In the genomic region with DNA sequence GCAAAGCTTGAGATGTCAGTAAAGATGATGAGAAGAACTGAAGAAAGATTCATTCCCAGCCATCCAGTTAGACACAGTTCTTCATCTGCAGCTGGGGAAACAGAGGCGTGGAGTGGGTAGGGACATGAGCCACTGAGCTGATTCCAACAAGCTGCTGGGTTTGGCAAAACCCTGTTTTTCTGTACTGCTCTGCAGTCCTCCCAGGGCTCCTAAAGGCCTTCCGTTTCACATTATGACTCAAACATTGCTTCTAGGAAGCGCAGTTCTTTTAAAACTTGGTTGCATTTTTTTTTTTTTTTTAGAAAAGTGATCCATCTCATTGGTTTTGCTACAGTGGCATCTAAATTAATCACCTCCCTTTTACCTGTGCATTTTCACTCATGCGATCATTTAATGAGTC, we compare ENCODE assay signal across 17 mouse cellular contexts. TPM values are rescaled to one million over a fixed set of nuclear protein-coding genes. Genes with fewer than 3 reads are reported as not detected.
A peak's percentile ranks its signal among the peaks of the same experiment; 100 is the strongest.
DNase-seq lines count a peak whose midpoint lies in the region; ATAC-seq lines count a peak whose summit lies in the region.
"Had no signal": no experiment of that assay in that cellular context is flagged by ENCODE, and none has a peak within 500 bp of the region (broad histone marks: within the 10 kb centered on the region; RNA-seq: fewer than 3 reads in every experiment).

No protein-coding gene starts in this region.

- H3K27ac ChIP-seq in kidney, embryonic 16.5 days (ENCODE audit: low read length), result no peak overlapping the region
- H3K27ac ChIP-seq: forebrain, embryonic 15.5 days; layer of hippocampus, adult 2 months; liver, embryonic 15.5 days; midbrain, embryonic 12.5 days had no signal

- 82% methylated on average over 4 of the region's 4 CpGs for WGBS in kidney, embryonic 16.5 days

- no peaks in the 10 kb centered on the region for H3K9me3 ChIP-seq in kidney, embryonic 16.5 days (ENCODE audit: low read length)
- H3K9me3 ChIP-seq: forebrain, embryonic 15.5 days; heart, embryonic 15.5 days; liver, embryonic 15.5 days; midbrain, embryonic 12.5 days had no signal

- H3K27me3 ChIP-seq in kidney, embryonic 16.5 days (ENCODE audit: insufficient read depth, low read length), result peaks cover 13% of the 10 kb centered on the region

- no peaks in the 10 kb centered on the region for H3K36me3 ChIP-seq in kidney, embryonic 16.5 days (ENCODE audit: insufficient read depth, low read length)
- H3K36me3 ChIP-seq: forebrain, embryonic 15.5 days; heart, embryonic 15.5 days; midbrain, embryonic 12.5 days had no signal

- DNase-seq in kidney, postnatal 10 days, result peak; percentile 32
- peak; percentile 33 for DNase-seq in heart, postnatal 4 days
- DNase-seq in cerebellum, adult 9-10 months, result no peak
- no peak for DNase-seq in adrenal gland, postnatal 25 days
- no peak for DNase-seq in urinary bladder, postnatal 25 days (ENCODE audit: low spot score)
- DNase-seq: cerebellum, adult 8-10 months; embryo, embryonic 11 days; gastrocnemius, postnatal 10 days had no signal

- H3K4me1 ChIP-seq in kidney, embryonic 16.5 days (ENCODE audit: insufficient read depth, low read length), result peaks cover 42% of the 10 kb centered on the region

- H3K4me3 ChIP-seq in kidney, embryonic 16.5 days (ENCODE audit: low read length), result no peak overlapping the region
- H3K4me3 ChIP-seq: forebrain, embryonic 15.5 days; layer of hippocampus, adult 2 months; liver, embryonic 15.5 days; midbrain, embryonic 12.5 days had no signal

- H3K4me2 ChIP-seq in kidney, embryonic 16.5 days (replicated peaks; ENCODE audit: low read depth, low read length), result no peak overlapping the region
- H3K4me2 ChIP-seq: forebrain, embryonic 15.5 days; midbrain, embryonic 12.5 days had no signal

- ATAC-seq in kidney, embryonic 16.5 days (ENCODE audit: low FRiP score, low TSS enrichment), result no peak
- ATAC-seq in CD4-positive, CD25-positive, alpha-beta regulatory T cell, adult 4 months, result peak; percentile 25
- ATAC-seq in activated CD4-positive, CD25-positive, alpha-beta regulatory T cell, adult 4 months, result peak; percentile 30
- ATAC-seq: forebrain, embryonic 15.5 days; hindbrain, embryonic 16.5 days had no signal

- no peak overlapping the region for H3K9ac ChIP-seq in kidney, embryonic 16.5 days (replicated peaks; ENCODE audit: low read length)
- H3K9ac ChIP-seq: forebrain, embryonic 15.5 days; heart, embryonic 15.5 days; liver, embryonic 15.5 days; midbrain, embryonic 12.5 days had no signal

RNA-seq across cellular contexts. Expression of a gene that starts 5.4 kb away (rescaled TPM):
- polyA plus RNA-seq in kidney, embryonic 16.5 days (2015; fragmentation: Nextera tagmentation; extraction: Ambion mirVana), result 5.2 and 5.4 TPM in 2 replicates
- polyA plus RNA-seq in CD4-positive, CD25-positive, alpha-beta regulatory T cell, adult 4 months (2017; shearing (Covaris generic)), result 10 to 100 TPM; 23.6 to 26.3 TPM
- 10 to 100 TPM; 33.9 to 36.7 TPM for polyA plus RNA-seq in activated CD4-positive, CD25-positive, alpha-beta regulatory T cell, adult 4 months (2017; shearing (Covaris generic))
- 1 to 10 TPM; 5.9 to 6.1 TPM for total RNA-seq in heart, postnatal 4 days (2021)
- total RNA-seq in adrenal gland, postnatal 25 days (2021), result 1.1 TPM in 2 replicates

RNA-seq across cellular contexts. Expression of a gene that starts 53.2 kb away (rescaled TPM):
- polyA plus RNA-seq in kidney, embryonic 16.5 days (2015; fragmentation: Nextera tagmentation; extraction: Ambion mirVana), result 44.3 and 46.4 TPM in 2 replicates
- 10 to 100 TPM; 59.2 to 71.1 TPM for polyA plus RNA-seq in CD4-positive, CD25-positive, alpha-beta regulatory T cell, adult 4 months (2017; shearing (Covaris generic))
- polyA plus RNA-seq in activated CD4-positive, CD25-positive, alpha-beta regulatory T cell, adult 4 months (2017; shearing (Covaris generic)), result 10 to 100 TPM; 59.4 to 68.8 TPM
- total RNA-seq in heart, postnatal 4 days (2021), result 10 to 100 TPM; 20.8 to 24.8 TPM
- 48.9 and 79.8 TPM in 2 replicates for total RNA-seq in adrenal gland, postnatal 25 days (2021)

Comparison
In these comparisons a context has a peak if more than half of its experiments do, and no peak if none do; other contexts are left out.
1. DNase-seq: peak in kidney, postnatal 10 days (single experiment) and heart, postnatal 4 days (single experiment); none in cerebellum, adult 9-10 months (single experiment), adrenal gland, postnatal 25 days (single experiment) and urinary bladder, postnatal 25 days (single experiment).